Mouse (Mus musculus) gastrocnemius, postnatal 36 days (tissue): ENCODE results near the gene Opcml. TPM values are rescaled to one million over a fixed set of nuclear protein-coding genes. Genes with fewer than 3 reads are reported as not detected.

Experiments used
- DNase-seq, 2 experiments: peaks; one replicate each; pipeline ENCODE4 v3.0.0; 2022
- intact Hi-C: fragments of 180-260 bp; cut with DNase I; formaldehyde crosslinking; loops from one replicate; pipeline ENCODE4 v1.15.1; 2025
- total RNA-seq, 2 experiments: library from RNA; stranded (reverse); gene quantifications; 2 replicates each; pipeline ENCODE4 v1.2.3; 2021

The Opcml gene
- total RNA-seq, 2 experiments from 2014 or later: 1.0 to 1.5 TPM

DNA sequence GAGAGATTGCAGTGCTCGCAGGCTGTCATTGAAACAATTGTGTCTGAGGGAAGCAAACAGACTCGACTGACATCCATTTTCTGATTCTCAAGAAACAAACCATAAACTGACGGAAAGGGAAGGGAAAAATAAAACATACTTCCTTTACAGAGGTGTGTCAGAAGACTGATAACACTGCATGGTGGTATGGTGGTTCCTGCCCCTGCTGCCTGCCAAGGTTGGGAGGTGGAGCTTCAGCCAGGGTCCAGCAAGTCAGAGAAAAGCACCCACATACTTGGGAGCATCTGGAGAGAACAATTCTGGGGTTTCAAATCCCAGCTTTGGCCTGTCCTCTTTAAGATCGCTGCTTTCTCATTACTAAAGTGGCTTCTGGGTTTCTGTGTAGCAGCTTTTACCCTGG, 201.0 kb downstream of the Opcml start:
- DNase-seq: no peak
- intact Hi-C loops: no loop called here

- no peak for DNase-seq
- intact Hi-C loops: no loop called here
Observed at GRCm38 (mm10) chr9:27996536-27996935, 206.0 kb downstream of the Opcml start.

DNA sequence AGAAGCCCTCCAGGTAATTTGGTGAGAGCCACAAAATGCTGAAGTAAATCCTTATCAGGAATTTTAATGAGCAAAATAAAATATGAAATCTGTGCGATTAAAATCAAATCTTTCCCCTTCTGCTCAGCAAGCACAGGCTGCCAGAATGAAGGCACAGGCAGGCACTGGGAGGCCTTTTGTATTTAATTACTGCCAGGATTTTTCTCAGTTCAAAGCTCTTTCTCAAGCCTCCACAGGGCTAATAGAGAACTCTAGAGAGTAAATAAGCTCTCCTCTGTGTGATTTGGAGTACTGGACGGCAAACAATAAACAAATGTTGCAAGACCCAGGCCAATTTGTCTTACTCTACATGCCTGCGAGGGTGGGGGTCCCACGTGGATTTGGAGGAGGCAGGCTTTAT, 208.2 kb downstream of the Opcml start:
- no peak for DNase-seq
- intact Hi-C loops: no loop called here

GRCm38 (mm10) chr9:28003131-28003530, 212.6 kb downstream of the Opcml start:
- intact Hi-C loops: no loop called here
- no peak for DNase-seq

DNA sequence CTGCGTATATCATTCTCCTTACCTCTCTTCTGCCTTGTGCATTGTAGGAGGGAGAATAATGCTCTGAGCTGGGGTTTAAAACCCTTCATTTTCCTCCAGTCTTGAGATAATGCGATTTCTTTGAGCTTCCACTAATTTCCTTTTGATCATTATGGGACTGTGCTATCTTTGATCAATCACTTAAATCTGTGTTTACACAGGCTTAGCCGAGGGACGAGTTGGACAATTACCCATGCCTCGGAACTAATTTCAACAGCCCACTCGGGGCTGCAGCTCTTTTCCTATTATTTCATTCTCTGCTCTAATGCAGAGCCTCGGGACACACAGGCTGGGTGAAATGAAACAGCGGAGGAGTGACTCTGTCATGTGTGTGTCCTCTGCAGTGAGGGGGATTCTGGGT, 220.9 kb downstream of the Opcml start:
- DNase-seq: no peak
- intact Hi-C loops: no loop called here

DNA sequence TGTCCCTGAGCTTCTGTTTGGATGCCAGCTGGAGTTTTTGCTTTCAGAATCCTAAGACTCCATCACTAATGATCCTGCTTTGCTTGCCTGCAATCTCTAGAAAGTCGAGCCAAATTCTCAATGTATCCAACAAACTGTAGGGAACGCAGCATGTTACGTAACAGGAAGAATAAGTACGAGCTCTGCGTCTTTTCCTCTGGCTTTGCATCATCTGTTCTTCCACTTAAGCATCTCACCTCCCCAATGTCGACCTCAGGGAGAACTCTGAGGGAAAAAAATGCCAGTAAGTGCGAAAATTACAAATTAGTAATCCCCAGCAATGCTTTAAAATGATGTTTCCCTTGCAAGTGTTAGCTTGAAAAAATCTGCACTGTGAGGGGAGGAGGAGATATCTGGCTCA, 222.1 kb downstream of the Opcml start:
- intact Hi-C loops: no loop called here
- DNase-seq: no peak

- intact Hi-C loops: no loop called here
- no peak for DNase-seq
Observed at GRCm38 (mm10) chr9:28013192-28013591, 222.6 kb downstream of the Opcml start.

- intact Hi-C loops: no loop called here
- no peak for DNase-seq
Observed at GRCm38 (mm10) chr9:28028156-28028555, 237.6 kb downstream of the Opcml start.

GRCm38 (mm10) chr9:28028788-28029393, 238.3 kb downstream of the Opcml start:
- DNase-seq: no peak
- intact Hi-C loops: no loop called here

DNA sequence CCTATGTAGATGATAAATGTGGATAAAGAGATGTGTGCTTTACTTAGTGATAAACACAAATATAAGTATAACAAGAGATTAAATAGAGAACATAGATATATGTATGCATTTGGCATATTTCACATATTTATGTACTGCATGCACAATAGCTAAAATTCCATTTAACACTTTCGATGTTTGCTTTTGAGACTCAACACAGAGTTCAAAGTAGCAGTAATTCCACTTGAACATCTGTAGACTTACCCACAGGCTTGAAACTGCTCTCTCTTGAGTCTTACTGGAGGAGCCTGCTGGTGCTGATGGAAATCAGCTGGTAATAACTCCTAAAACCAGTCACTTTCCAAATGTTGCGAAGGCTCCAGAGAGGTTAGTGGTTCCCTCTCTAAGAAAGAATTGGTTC, 258.6 kb downstream of the Opcml start:
- intact Hi-C loops: no loop called here
- no peak for DNase-seq

GRCm38 (mm10) chr9:28057171-28057845, 266.7 kb downstream of the Opcml start:
- DNase-seq: no peak
- intact Hi-C loops: no loop called here

DNA sequence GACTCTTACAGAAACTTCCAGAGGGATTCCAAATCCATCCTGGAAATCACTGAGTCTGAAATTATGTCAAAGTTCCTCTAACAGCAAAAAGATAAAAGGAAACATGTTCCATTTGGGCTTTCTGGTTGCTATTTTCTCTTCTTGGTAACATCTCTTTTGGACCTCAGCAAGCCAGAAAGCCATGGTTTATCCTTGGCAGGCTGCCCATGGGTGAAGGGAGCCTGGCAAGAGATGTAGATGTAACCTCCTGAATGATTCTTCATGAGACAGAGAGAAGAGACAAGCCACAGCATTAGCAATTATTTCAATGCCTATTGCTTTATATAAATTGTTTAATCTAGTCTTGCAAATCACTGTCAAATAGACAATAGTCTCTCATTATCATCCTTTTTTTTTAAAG, 274.6 kb downstream of the Opcml start:
- intact Hi-C loops: no loop called here
- DNase-seq: no peak

DNA sequence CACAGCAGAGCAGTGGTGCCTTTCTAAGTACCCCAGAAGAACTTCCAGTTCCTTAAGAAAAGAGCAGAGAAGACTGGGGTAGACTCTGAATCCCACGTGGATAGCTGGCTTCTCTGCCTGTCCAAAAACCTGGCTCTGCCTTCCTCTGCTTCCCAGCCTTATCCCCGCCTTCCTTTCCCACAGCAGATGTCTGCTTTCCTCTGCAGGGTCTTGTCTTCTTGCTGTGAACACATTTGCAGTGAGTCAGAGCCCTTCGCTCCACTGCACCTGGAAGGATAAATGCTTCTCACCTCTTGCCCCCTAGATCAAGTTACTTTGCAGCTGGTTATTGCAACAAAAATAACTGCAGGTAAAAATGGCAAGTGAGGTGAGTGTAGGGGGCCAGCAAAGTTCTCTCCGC, 290.1 kb downstream of the Opcml start:
- no peak for DNase-seq
- intact Hi-C loops: no loop called here

- intact Hi-C loops: no loop called here
- DNase-seq: no peak
Observed at GRCm38 (mm10) chr9:28083754-28084153, 293.2 kb downstream of the Opcml start.

DNA sequence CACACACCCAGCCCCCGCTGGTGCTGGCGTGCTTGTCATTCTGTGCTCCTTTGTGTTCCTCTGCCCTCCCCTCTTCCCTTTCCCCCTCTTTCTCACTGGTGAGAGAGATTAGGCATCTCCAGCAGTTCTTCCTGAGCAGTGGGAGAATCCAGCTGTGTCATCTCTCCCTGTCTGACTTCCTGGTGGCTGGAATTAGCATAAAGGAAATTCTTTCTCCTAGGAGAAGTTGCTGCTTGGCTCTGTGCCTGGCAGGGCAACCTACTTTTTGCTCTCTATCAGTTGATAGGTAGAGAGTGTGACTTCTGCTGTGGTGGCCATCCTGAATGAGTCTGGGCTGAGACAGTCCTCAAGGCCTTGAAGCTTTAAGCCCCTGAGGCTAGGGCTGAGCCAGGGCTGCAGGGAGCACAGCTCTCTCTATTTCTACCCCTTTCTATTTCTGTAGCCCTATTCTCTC, 293.7 kb downstream of the Opcml start:
- intact Hi-C loops: no loop called here
- DNase-seq: no peak

GRCm38 (mm10) chr9:28091395-28091794, 300.8 kb downstream of the Opcml start:
- DNase-seq: no peak
- intact Hi-C loops: no loop called here

GRCm38 (mm10) chr9:28094722-28095121, 304.1 kb downstream of the Opcml start:
- intact Hi-C loops: no loop called here
- no peak for DNase-seq

DNA sequence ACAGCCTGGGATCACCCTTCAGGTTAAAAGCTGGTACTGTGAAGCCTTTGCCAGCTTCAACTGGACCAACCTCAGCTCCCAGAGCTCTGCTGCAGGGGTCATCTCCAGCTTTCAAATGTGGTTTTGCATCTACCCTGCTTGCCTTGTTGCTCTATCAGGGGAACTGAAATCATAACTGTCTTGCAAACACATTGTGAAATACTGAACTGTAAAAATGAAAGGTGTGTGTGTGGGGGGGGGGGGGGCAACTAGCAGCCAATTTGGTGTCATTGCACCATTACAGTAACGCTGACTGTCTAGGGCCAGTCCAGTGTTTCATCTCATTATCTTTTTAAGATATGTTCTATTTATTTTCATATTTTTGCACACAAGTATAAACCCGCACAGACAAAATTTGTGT, 305.6 kb downstream of the Opcml start:
- no peak for DNase-seq
- intact Hi-C loops: no loop called here

GRCm38 (mm10) chr9:28101981-28102380, 311.4 kb downstream of the Opcml start:
- DNase-seq: no peak
- intact Hi-C loops: loop anchor here (10.0 kb wide), 1 partner anchor 177 kb away; no protein-coding TSS in a partner anchor

DNA sequence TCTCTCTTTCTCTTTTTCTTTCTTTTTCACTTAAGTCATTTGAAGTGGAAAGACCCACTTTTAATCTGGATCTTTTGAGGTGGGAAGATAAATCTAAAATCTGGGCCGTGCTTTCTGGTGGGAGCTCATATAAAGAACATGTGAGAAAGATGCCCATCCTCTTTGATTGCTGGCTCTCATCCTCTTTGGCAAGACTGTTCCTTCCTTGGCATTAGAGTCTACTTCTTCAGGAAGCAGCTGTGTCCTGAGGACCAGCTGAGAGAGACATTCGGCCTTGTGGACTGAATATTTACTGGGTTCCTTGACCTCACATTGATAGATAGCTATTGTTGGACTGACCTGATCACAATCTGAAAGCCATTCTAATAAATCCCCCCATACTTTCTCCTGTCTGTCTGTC, 331.3 kb downstream of the Opcml start:
- DNase-seq: no peak
- intact Hi-C loops: no loop called here

DNA sequence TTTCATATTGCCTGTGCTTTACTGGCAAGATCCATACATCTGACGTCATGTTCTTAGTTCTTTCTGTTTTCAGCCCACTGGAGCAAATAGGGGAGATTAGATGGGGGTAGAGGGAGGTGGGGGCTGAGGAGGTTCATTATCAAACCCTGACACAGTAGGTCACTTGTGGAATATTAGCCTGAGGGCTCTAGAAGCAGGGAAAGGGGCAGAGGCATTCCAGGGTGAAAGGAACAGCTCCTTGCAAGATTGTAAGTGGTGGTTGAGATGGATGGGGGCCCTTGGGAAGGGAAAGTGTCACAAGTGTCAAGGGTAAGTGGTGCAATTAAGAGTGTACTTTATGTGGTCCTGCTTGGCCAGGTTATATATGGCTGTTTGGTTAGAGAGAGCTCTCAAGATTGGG, 338.2 kb downstream of the Opcml start:
- DNase-seq: no peak
- intact Hi-C loops: no loop called here

DNA sequence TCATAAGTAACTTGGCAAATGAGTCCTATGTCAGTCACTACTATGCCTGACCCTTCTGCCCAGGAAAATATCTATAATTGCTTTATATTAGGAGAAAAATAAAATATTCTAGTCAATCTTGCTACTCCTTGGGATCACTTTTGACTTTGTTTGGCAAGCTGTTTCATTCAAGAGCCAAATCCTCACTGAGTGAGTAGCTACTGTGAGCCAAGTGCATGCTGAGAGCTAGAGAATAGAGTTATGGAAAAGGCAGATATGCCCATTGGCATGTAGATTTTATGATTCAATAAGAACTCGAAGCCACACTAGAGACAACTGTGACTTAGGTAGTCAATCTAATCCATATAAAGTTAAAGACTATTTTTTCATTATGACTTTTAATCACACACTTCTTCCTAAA, 340.9 kb downstream of the Opcml start:
- intact Hi-C loops: no loop called here
- DNase-seq: no peak

- intact Hi-C loops: no loop called here
- no peak for DNase-seq
Observed at GRCm38 (mm10) chr9:28136614-28137013, 346.0 kb downstream of the Opcml start.
